Mouse (Mus musculus) cerebellum, adult 11-12 months (tissue): ENCODE results near the gene Slc5a6.

Experiments used
- DNase-seq: peaks from one replicate; pipeline ENCODE4 v3.0.0; 2022

The Slc5a6 gene

GRCm38 (mm10) chr5:31048763-31049641 lies at the start of gene Slc5a6:
Gene Slc5a6, minus strand, starts transcription at chr5:31048924.
- DNase-seq: peak; percentile 51

- no peak for DNase-seq
Measured at GRCm38 (mm10) chr5:31095711-31096480, 47.2 kb upstream of the Slc5a6 start.

- DNase-seq: no peak
Measured at GRCm38 (mm10) chr5:31094799-31095691, 46.3 kb upstream of the Slc5a6 start.

GRCm38 (mm10) chr5:31094100-31094798 lies 45.5 kb upstream of the Slc5a6 start:
- DNase-seq: no peak

- DNase-seq: no peak
Measured at GRCm38 (mm10) chr5:31093151-31094041, 44.7 kb upstream of the Slc5a6 start.

- no peak for DNase-seq
Measured at GRCm38 (mm10) chr5:31092231-31092975, 43.7 kb upstream of the Slc5a6 start.

GRCm38 (mm10) chr5:31087131-31087530 lies 38.4 kb upstream of the Slc5a6 start:
- no peak for DNase-seq

- DNase-seq: no peak
Measured at GRCm38 (mm10) chr5:31086606-31087005, 37.9 kb upstream of the Slc5a6 start.

- no peak for DNase-seq
Measured at GRCm38 (mm10) chr5:31083949-31084348, 35.2 kb upstream of the Slc5a6 start.

- no peak for DNase-seq
Measured at GRCm38 (mm10) chr5:31082935-31083625, 34.4 kb upstream of the Slc5a6 start.

GRCm38 (mm10) chr5:31082355-31082754 lies 33.6 kb upstream of the Slc5a6 start:
- DNase-seq: no peak

GRCm38 (mm10) chr5:31081386-31081785 lies 32.7 kb upstream of the Slc5a6 start:
- no peak for DNase-seq

GRCm38 (mm10) chr5:31080795-31081164 lies 32.1 kb upstream of the Slc5a6 start:
- no peak for DNase-seq

GRCm38 (mm10) chr5:31080059-31080794 lies 31.5 kb upstream of the Slc5a6 start:
- no peak for DNase-seq

- no peak for DNase-seq
Measured at GRCm38 (mm10) chr5:31076346-31076745, 27.6 kb upstream of the Slc5a6 start.

GRCm38 (mm10) chr5:31073176-31073575 lies 24.5 kb upstream of the Slc5a6 start:
- no peak for DNase-seq

- DNase-seq: no peak
Measured at GRCm38 (mm10) chr5:31071821-31072220, 23.1 kb upstream of the Slc5a6 start.

- no peak for DNase-seq
Measured at GRCm38 (mm10) chr5:31071059-31071458, 22.3 kb upstream of the Slc5a6 start.

GRCm38 (mm10) chr5:31069810-31070209 lies 21.1 kb upstream of the Slc5a6 start:
- DNase-seq: no peak
